Mouse (Mus musculus): ENCODE data around the gene Dmbt1. TPM values are rescaled to one million over a fixed set of nuclear protein-coding genes. Genes with fewer than 3 reads are reported as not detected.

Gene Dmbt1
- polyA plus RNA-seq, 1 experiment from 2014 or later: not detected

Other genes with a start within 250 kb of the Dmbt1 start
- gene Plekha1, start 166.3 kb upstream of the Dmbt1 start, polyA plus RNA-seq (2014; fragmentation: Nextera tagmentation; extraction: Ambion mirVana): 44.2 and 48.4 TPM in 2 replicates
- gene Htra1, start 95.9 kb upstream of the Dmbt1 start, polyA plus RNA-seq (2014; fragmentation: Nextera tagmentation; extraction: Ambion mirVana): 7.2 and 7.5 TPM in 2 replicates
- not detected in 2 replicates for gene 4933402N03Rik, start 114.3 kb downstream of the Dmbt1 start, polyA plus RNA-seq (2014; fragmentation: Nextera tagmentation; extraction: Ambion mirVana)
- gene 5430419D17Rik, start 142.3 kb downstream of the Dmbt1 start, polyA plus RNA-seq (2014; fragmentation: Nextera tagmentation; extraction: Ambion mirVana): not detected in 2 replicates

All from neural tube, embryonic 11.5 days (tissue).